Mouse (Mus musculus) neural tube, embryonic 11.5 days (tissue): ENCODE measurements around the gene Ccdc71. TPM values are rescaled to one million over a fixed set of nuclear protein-coding genes. Genes with fewer than 3 reads are reported as not detected.

Experiments used
- ATAC-seq: fragments of 200-750 bp; cut with Nextera tagmentation; 2 replicates; pipeline ENCODE4 v1.8.0; 2017; ENCODE audit warnings: moderate number of reproducible peaks, mild to moderate bottlenecking, moderate TSS enrichment, moderate library complexity; ENCODE audit not compliant: insufficient read depth, low FRiP score, low TSS enrichment
- DNase-seq: peaks from one replicate; pipeline ENCODE4 v3.0.0-alpha.2; 2015; ENCODE audit warnings: low spot score
- H3K27ac ChIP-seq: fragments of 300-500 bp; sonication (generic); 2 replicates; pipeline ENCODE4 v1.5.1; 2014; ENCODE audit warnings: low read depth, mild to moderate bottlenecking, low read length
- H3K27me3 ChIP-seq: fragments of 300-500 bp; sonication (generic); 2 replicates; pipeline ENCODE4 v1.6.1; 2014; ENCODE audit warnings: mild to moderate bottlenecking, low read length, mixed read lengths; ENCODE audit not compliant: control insufficient read depth, insufficient read depth
- H3K36me3 ChIP-seq: fragments of 300-500 bp; sonication (generic); 2 replicates; pipeline ENCODE4 v1.6.1; 2014; ENCODE audit warnings: mild to moderate bottlenecking, low read length, moderate library complexity, mixed read lengths; ENCODE audit not compliant: control insufficient read depth, insufficient read depth
- H3K4me1 ChIP-seq: fragments of 300-500 bp; sonication (generic); 2 replicates; pipeline ENCODE4 v1.6.1; 2014; ENCODE audit warnings: low read length, mixed read lengths; ENCODE audit not compliant: control insufficient read depth, insufficient read depth
- H3K4me2 ChIP-seq: fragments of 300-500 bp; sonication (generic); 2 replicates; pipeline ENCODE4 v1.6.1; 2014; ENCODE audit warnings: low read depth, mild to moderate bottlenecking, moderate library complexity
- H3K4me3 ChIP-seq: fragments of 300-500 bp; sonication (generic); 2 replicates; pipeline ENCODE4 v1.5.1; 2014; ENCODE audit warnings: low read depth, low read length
- H3K9ac ChIP-seq: fragments of 300-500 bp; sonication (generic); 2 replicates; pipeline ENCODE4 v1.6.1; 2014; ENCODE audit warnings: mild to moderate bottlenecking, low read length
- H3K9me3 ChIP-seq: fragments of 300-500 bp; sonication (generic); 2 replicates; pipeline ENCODE4 v1.6.1; 2016; ENCODE audit warnings: low read length; ENCODE audit not compliant: control insufficient read depth
- WGBS: fragments of 180-500 bp; shearing (Covaris S2); extraction: QIAGEN DNeasy Blood & Tissue Kit; methylation state at CpG from one replicate; pipeline ENCODE4 v1.1.7; 2014; 5-methylcytosine and 5-hydroxymethylcytosine counted together
- polyA plus RNA-seq: library from polyadenylated mRNA; unstranded; fragments of >200 nt; fragmentation: Nextera tagmentation; extraction: Ambion mirVana; gene quantifications from 2 replicates; pipeline ENCODE4 v1.2.1, GENCODE M21; 2014

The Ccdc71 gene
- polyA plus RNA-seq, 1 experiment from 2014 or later = 58.2 TPM

DNA sequence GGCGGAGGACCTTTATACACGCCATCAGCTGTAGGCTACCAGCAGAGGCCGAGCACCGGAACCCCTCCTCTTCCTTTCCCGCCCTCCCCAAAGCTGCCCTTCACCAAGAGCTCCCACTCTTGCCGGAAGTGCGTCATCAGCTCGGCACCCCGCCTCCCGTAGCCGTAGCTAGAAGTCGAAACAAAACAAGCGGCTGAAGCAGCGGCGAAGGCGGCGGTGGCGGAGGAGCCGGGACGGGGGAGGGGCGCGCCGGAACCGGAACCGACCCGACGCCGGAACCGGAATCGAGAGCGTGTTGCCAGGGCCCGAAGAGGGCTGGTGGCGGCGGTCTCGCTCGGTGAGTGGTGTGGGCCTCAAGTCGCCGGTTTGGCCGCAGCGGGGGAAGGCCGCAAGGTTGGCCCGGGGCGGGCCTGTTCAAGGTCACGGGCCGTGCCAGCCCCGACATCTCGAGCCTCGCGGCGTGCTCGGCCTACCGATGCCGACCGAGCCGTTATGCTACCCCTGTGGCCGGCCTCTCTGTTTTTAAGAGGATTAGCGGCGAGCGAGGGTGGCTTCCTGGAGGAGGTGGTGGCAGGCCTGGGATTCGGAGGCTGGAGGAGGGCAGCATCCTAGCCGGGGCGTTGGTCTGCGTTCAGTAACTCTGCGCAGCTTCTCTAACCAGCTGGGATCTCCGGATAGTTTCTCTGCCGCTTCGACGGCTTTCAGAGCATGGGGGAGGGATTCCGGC, 30.4 kb downstream of the Ccdc71 start, which contains the start of gene Usp19:
TSS of gene Usp19 (plus strand) at position 44 of the 727 bp plus-strand sequence.
- Histone ChIP-seq H3K27me3 (no peaks in the 10 kb centered on the region), H3K27ac (peak within 1 kb of the TSS; percentile 77), H3K4me1 (peaks cover 5% of the 10 kb centered on the region), H3K9ac (peak within 1 kb of the TSS; percentile 87), H3K4me2 (peak within 1 kb of the TSS; percentile 93), H3K4me3 (peak within 1 kb of the TSS; percentile 86), H3K9me3 (no peaks in the 10 kb centered on the region), H3K36me3 (peaks cover 39% of the 10 kb centered on the region)
- ATAC-seq (peak; percentile 93), DNase-seq (peak; percentile 96)
- under 1% methylated on average over 68 of the region's 69 CpGs for WGBS

DNA sequence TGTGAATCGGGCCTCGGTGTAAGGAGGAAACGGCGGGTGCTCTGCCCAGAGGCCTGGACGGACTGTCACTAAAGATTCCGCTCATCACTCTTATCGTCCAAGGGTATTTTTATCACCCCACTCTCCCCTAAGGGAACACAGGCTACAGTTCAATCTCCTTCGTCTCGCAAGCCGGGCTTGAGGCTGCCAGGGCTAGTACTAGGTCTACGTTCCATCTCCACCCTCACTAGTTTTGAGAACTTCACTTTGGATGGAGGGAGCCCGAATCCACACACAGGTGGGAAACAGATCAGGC, 30.9 kb downstream of the Ccdc71 start:
- peaks cover 41% of the 10 kb centered on the region for H3K36me3 ChIP-seq
- 0 out of 2 replicates have a peak, but pooled peaks have one; percentile 3 for ATAC-seq

DNA sequence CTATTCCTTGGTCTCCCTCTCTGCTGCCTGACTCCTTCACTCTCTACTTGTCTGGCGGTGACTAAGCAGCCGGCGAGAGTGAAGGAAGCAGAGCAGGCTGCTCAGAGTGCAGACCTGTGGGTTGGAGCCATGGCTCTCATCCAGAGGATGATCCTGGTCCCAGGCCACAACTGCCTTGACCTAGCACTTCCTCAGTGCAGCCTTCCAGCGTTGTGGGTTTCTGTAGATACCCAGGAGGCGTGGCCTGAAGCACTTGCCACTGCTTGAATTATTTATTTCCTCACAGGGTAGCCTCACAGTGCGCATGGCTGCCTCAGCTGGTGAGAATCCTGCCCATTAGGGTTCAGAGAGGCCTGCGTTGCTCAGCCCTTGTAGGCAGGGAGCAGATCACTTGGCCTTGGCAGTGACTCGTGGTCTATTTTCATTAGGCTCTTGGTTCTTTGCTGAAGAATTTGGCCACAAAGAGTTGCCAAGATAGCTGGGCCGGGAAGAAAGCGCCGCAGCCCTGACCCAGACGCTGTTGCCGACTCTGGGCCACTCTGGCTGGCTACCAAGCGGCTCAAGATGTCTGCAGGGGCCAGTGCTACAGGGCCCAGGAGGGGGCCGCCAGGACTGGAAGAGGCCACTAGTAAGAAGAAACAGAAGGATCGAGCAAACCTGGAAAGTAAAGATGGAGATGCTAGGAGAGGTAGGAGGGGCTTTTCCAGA, 31.9 kb downstream of the Ccdc71 start:
- H3K27ac ChIP-seq = no peak overlapping the region
- no peaks in the 10 kb centered on the region for H3K27me3 ChIP-seq
- WGBS = 90% methylated on average over 16 of the region's 16 CpGs
- H3K4me2 ChIP-seq = peak overlapping the region; percentile 93
- no peak for DNase-seq
- H3K4me1 ChIP-seq = peaks cover 5% of the 10 kb centered on the region
- H3K9me3 ChIP-seq = no peaks in the 10 kb centered on the region
- peak overlapping the region; percentile 87; the same call in 1 of the 2 replicates for H3K9ac ChIP-seq
- peak overlapping the region; percentile 86 for H3K4me3 ChIP-seq
- ATAC-seq = no peak
- H3K36me3 ChIP-seq = peaks cover 45% of the 10 kb centered on the region

More for the DNA sequence above, 30.9 kb downstream of the Ccdc71 start:
- no peak for DNase-seq
- peak overlapping the region; percentile 93 for H3K4me2 ChIP-seq
- H3K9me3 ChIP-seq = no peaks in the 10 kb centered on the region
- peak overlapping the region; percentile 86 for H3K4me3 ChIP-seq
- no peaks in the 10 kb centered on the region for H3K27me3 ChIP-seq
- H3K27ac ChIP-seq = peak overlapping the region; percentile 77; the same call in 1 of the 2 replicates
- peak overlapping the region; percentile 87 for H3K9ac ChIP-seq
- H3K4me1 ChIP-seq = peaks cover 5% of the 10 kb centered on the region
- WGBS = 15% methylated on average over 12 of the region's 12 CpGs

DNA sequence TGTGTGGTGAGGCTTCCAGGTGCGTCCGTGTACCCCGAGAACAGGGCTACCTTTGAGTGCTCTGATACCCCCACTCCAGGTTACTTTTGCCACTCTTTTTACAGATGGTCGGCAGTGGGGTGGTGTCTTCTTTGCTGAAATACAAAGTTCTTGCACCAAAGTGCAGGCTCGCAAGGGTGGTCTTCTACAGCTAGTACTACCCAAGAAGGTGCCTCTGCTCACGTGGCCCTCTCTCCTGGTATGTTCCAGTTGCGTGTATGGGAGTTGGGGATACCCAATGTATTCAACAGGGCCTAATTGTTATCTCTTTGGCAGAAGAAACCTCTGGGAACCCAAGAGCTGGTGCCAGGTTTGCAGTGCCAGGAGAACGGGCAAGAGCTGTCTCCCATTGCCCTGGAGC, 32.9 kb downstream of the Ccdc71 start:
- peaks cover 52% of the 10 kb centered on the region for H3K36me3 ChIP-seq
- DNase-seq = no peak
- H3K4me1 ChIP-seq = peaks cover 5% of the 10 kb centered on the region

DNA sequence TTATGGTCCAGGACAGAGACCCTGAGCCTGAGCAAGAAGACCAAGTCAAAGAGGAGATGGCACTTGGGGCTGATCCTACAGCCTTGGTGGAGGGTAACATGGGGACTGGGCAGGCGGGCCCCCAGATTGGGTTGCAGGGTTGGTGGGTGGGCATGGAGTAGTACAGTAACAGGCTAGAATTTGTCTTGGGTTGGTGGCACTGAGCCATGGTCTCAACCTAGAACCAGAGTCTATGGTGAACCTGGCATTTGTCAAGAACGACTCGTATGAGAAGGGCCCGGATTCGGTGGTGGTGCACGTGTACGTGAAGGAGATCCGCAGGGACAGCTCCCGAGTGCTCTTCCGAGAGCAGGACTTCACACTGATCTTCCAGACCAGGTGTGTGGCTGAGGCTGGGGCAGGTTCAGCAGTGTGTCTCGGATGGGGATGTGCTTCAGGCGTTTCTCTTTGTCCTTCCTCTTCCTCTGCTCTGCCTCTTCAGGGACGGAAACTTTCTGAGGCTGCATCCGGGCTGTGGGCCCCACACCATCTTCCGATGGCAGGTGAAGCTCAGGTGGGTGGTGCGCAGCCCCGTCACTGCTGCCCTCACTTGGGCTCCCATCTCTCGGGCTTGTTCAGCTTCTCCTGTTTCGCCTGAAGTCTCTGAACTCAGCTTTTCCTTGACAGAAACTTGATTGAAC, 34.0 kb downstream of the Ccdc71 start:
- no peak for DNase-seq
- WGBS = 96% methylated on average over 19 of the region's 19 CpGs
- H3K36me3 ChIP-seq = peaks cover 59% of the 10 kb centered on the region
- no peaks in the 10 kb centered on the region for H3K9me3 ChIP-seq
- no peak overlapping the region for H3K27ac ChIP-seq
- no peak overlapping the region for H3K9ac ChIP-seq
- H3K4me2 ChIP-seq = no peak overlapping the region
- no peak overlapping the region for H3K4me3 ChIP-seq
- H3K27me3 ChIP-seq = no peaks in the 10 kb centered on the region
- peaks cover 5% of the 10 kb centered on the region for H3K4me1 ChIP-seq
- ATAC-seq = no peak

More for the DNA sequence above, 32.9 kb downstream of the Ccdc71 start:
- 94% methylated on average over 8 of the region's 8 CpGs for WGBS
- Histone ChIP-seq H3K4me2 (no peak overlapping the region), H3K4me3 (no peak overlapping the region), H3K27me3 (no peaks in the 10 kb centered on the region), H3K9me3 (no peaks in the 10 kb centered on the region), H3K9ac (no peak overlapping the region), H3K27ac (no peak overlapping the region)
- ATAC-seq = no peak

DNA sequence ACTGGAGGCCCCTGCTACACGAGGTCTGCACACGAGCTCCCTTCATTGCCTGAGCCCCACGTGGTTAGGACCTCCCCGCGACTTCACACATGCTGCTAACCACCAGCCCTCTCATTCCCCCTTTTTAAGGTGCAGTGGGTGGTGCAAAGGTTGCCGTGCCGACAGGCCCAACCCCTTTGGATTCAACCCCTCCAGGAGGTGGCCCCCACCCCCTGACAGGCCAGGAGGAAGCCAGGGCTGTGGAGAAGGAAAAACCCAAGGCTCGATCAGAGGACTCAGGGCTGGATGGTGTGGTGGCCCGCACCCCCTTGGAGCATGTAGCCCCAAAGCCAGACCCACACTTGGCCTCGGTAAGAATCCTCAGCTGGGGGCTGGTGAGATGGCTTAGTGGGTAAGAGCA, 34.6 kb downstream of the Ccdc71 start:
- Histone ChIP-seq H3K4me2 (no peak overlapping the region), H3K9ac (no peak overlapping the region), H3K4me1 (peaks cover 5% of the 10 kb centered on the region), H3K9me3 (no peaks in the 10 kb centered on the region), H3K4me3 (no peak overlapping the region), H3K36me3 (peaks cover 61% of the 10 kb centered on the region), H3K27ac (no peak overlapping the region), H3K27me3 (no peaks in the 10 kb centered on the region)
- WGBS = 83% methylated on average over 10 of the region's 10 CpGs
- ATAC-seq (no peak), DNase-seq (no peak)

DNA sequence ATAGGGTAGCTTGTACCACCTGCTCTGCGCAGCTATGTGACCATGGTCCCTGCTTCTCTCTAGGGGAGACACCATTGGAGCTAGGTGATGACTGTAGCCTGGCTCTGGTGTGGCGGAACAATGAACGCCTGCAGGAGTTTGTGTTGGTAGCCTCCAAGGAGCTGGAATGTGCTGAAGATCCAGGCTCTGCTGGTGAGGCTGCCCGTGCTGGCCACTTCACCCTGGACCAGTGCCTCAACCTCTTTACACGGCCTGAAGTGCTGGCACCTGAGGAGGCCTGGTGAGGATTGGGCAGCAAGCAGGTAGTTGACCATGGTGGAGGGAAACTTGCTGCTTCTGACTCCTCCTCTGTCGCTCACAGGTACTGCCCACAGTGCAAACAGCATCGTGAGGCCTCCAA, 38.9 kb downstream of the Ccdc71 start:
- H3K9ac ChIP-seq = no peak overlapping the region
- no peaks in the 10 kb centered on the region for H3K27me3 ChIP-seq
- no peak for DNase-seq
- ATAC-seq = no peak
- H3K4me2 ChIP-seq = no peak overlapping the region
- H3K27ac ChIP-seq = no peak overlapping the region
- WGBS = 95% methylated on average over 7 of the region's 7 CpGs
- no peak overlapping the region for H3K4me3 ChIP-seq
- no peaks in the 10 kb centered on the region for H3K4me1 ChIP-seq
- peaks cover 57% of the 10 kb centered on the region for H3K36me3 ChIP-seq
- H3K9me3 ChIP-seq = no peaks in the 10 kb centered on the region

DNA sequence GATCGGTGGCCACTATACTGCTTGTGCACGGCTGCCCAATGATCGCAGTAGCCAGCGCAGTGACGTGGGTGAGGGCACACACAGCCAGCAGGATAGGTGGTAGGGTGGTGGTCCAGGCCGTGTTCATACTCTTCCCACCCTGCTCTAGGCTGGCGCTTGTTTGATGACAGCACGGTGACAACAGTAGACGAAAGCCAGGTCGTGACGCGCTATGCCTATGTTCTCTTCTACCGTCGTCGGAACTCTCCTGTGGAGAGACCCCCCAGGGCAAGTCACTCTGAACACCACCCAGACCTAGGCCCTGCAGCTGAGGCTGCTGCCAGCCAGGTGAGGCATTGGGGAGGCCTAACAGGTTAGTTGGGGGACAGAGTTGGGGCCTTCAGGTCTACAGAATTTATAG, 39.6 kb downstream of the Ccdc71 start:
- H3K4me1 ChIP-seq = no peaks in the 10 kb centered on the region
- no peak overlapping the region for H3K9ac ChIP-seq
- H3K4me2 ChIP-seq = no peak overlapping the region
- H3K27ac ChIP-seq = no peak overlapping the region
- no peak overlapping the region for H3K4me3 ChIP-seq
- H3K27me3 ChIP-seq = no peaks in the 10 kb centered on the region
- DNase-seq (no peak), ATAC-seq (no peak)
- peaks cover 50% of the 10 kb centered on the region for H3K36me3 ChIP-seq
- no peaks in the 10 kb centered on the region for H3K9me3 ChIP-seq
- WGBS = 96% methylated on average over 15 of the region's 15 CpGs
